Mouse (Mus musculus) hindbrain, postnatal 0 days (tissue): Measurements from ENCODE around the gene Glrx. TPM values are rescaled to one million over a fixed set of nuclear protein-coding genes. Genes with fewer than 3 reads are reported as not detected.
"Not testable (repeated sequence)": the region's sequence is repeated elsewhere in the genome, so short reads cannot be mapped to it uniquely, and the experiment has no call there.

Source experiments
- ATAC-seq: fragments of 200-750 bp; cut with Nextera tagmentation; 2 replicates; pipeline ENCODE4 v1.8.0; 2017; ENCODE audit warnings: mild to moderate bottlenecking, moderate TSS enrichment, moderate library complexity
- DNase-seq: peaks from one replicate; pipeline ENCODE4 v3.0.0-alpha.2; 2015; ENCODE audit warnings: low spot score
- H3K27ac ChIP-seq: fragments of 300-500 bp; sonication (generic); 2 replicates; pipeline ENCODE4 v1.5.1; 2014; ENCODE audit warnings: mild to moderate bottlenecking
- H3K27me3 ChIP-seq: fragments of 300-500 bp; sonication (generic); 2 replicates; pipeline ENCODE4 v1.6.1; 2014; ENCODE audit warnings: low read length, mixed read lengths; ENCODE audit not compliant: insufficient read depth
- H3K36me3 ChIP-seq: fragments of 300-500 bp; sonication (generic); 2 replicates; pipeline ENCODE4 v1.6.1; 2014; ENCODE audit warnings: low read length, mixed read lengths; ENCODE audit not compliant: insufficient read depth
- H3K4me1 ChIP-seq: fragments of 300-500 bp; sonication (generic); 2 replicates; pipeline ENCODE4 v1.6.1; 2014; ENCODE audit warnings: antibody characterized with exemption, low read length, mixed read lengths; ENCODE audit not compliant: insufficient read depth
- H3K4me2 ChIP-seq: fragments of 300-500 bp; sonication (generic); 2 replicates; pipeline ENCODE4 v1.6.1; 2014; ENCODE audit warnings: low read depth, mild to moderate bottlenecking, low read length, moderate library complexity, mixed read lengths
- H3K4me3 ChIP-seq: fragments of 300-500 bp; sonication (generic); 2 replicates; pipeline ENCODE4 v1.5.1; 2014; ENCODE audit warnings: low read length
- H3K9ac ChIP-seq: fragments of 300-500 bp; sonication (generic); replicated peaks from 2 replicates; pipeline ENCODE4 v1.6.1; 2014; ENCODE audit warnings: mild to moderate bottlenecking, low read length, moderate library complexity, mixed read lengths
- H3K9me3 ChIP-seq: fragments of 300-500 bp; sonication (generic); 2 replicates; pipeline ENCODE4 v1.6.1; 2016; ENCODE audit warnings: low read length, mixed read lengths
- CTCF ChIP-seq: IDR thresholded peaks from 2 replicates; pipeline ENCODE4 v1.5.1; 2016; ENCODE audit warnings: antibody characterized with exemption, control low read depth, low read depth
- WGBS: fragments of 180-500 bp; shearing (Covaris S2); extraction: QIAGEN DNeasy Blood & Tissue Kit; methylation state at CpG from one replicate; pipeline ENCODE4 v1.1.7; 2014; 5-methylcytosine and 5-hydroxymethylcytosine counted together
- polyA plus RNA-seq: library from polyadenylated mRNA; unstranded; fragments of >200 nt; fragmentation: Nextera tagmentation; extraction: Ambion mirVana; gene quantifications from 2 replicates; pipeline ENCODE4 v1.2.1, GENCODE M21; 2015
- total RNA-seq: library from RNA; depleted of rRNA; stranded (reverse); fragments of >200 nt; gene quantifications from 2 replicates; pipeline ENCODE4 v1.2.3, GENCODE M21; 2014

Gene Glrx
- total and polyA plus RNA-seq, 2 experiments from 2014 or later = 69.6 to 103 TPM

GRCm38 (mm10) chr13:75799421-75799820 is 40.2 kb upstream of the Glrx start:
- DNase-seq = no peak
- Histone ChIP-seq H3K36me3 (no peaks in the 10 kb centered on the region), H3K9me3 (no peaks in the 10 kb centered on the region), H3K4me3 (no peak overlapping the region), H3K27ac (no peak overlapping the region), H3K4me2 (no peak overlapping the region), H3K27me3 (no peaks in the 10 kb centered on the region), H3K4me1 (no peaks in the 10 kb centered on the region), H3K9ac (no peak overlapping the region)
- WGBS = 86% methylated on average over 3 of the region's 3 CpGs
- peak; percentile 5; the same call in 1 of the 2 replicates for TF ChIP-seq CTCF
- ATAC-seq = no peak

GRCm38 (mm10) chr13:75807969-75808368 is 31.7 kb upstream of the Glrx start:
- Histone ChIP-seq H3K9me3 (no peaks in the 10 kb centered on the region), H3K4me3 (no peak overlapping the region), H3K36me3 (no peaks in the 10 kb centered on the region), H3K4me2 (no peak overlapping the region), H3K9ac (no peak overlapping the region), H3K27ac (no peak overlapping the region), H3K27me3 (no peaks in the 10 kb centered on the region), H3K4me1 (no peaks in the 10 kb centered on the region)
- no peak for TF ChIP-seq CTCF
- DNase-seq (no peak), ATAC-seq (no peak)
- WGBS = 77% methylated on average over 1 of the region's 1 CpGs

GRCm38 (mm10) chr13:75809957-75810356 is 29.7 kb upstream of the Glrx start:
- Histone ChIP-seq H3K27me3 (no peaks in the 10 kb centered on the region), H3K36me3 (no peaks in the 10 kb centered on the region), H3K4me2 (no peak overlapping the region), H3K27ac (no peak overlapping the region), H3K4me3 (no peak overlapping the region), H3K4me1 (no peaks in the 10 kb centered on the region), H3K9ac (no peak overlapping the region), H3K9me3 (no peaks in the 10 kb centered on the region)
- DNase-seq (no peak), ATAC-seq (no peak)
- no peak for TF ChIP-seq CTCF
- WGBS = 86% methylated on average over 1 of the region's 1 CpGs

DNA sequence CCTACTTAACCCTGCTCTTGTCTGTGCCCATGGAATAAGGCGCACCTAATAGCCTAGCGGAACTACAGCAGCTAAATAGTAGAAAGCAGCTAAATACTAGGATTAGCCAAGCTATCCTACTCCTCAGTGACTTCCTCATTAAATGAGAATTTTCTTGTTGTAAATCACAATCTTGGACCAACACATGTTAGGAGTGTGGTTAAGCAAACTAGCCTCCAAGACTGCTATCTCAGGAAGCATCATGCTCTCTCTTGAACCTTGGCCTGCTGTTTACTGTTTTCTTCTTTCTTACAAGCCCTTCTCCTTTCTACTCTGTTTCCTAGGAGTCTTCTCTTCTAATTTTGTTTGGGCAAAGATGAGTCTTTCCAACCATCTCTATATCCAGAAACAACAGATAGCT is 22.5 kb upstream of the Glrx start:
- H3K4me1 ChIP-seq = no peaks in the 10 kb centered on the region
- no peak overlapping the region for H3K27ac ChIP-seq
- H3K4me2 ChIP-seq = no peak overlapping the region
- H3K9ac ChIP-seq = no peak overlapping the region
- 97% methylated on average over 2 of the region's 2 CpGs for WGBS
- H3K4me3 ChIP-seq = no peak overlapping the region
- H3K9me3 ChIP-seq = no peaks in the 10 kb centered on the region
- no peaks in the 10 kb centered on the region for H3K36me3 ChIP-seq
- no peak for ATAC-seq
- no peaks in the 10 kb centered on the region for H3K27me3 ChIP-seq
- TF ChIP-seq CTCF = no peak
- DNase-seq = no peak

- Histone ChIP-seq H3K4me3 (no peak overlapping the region), H3K4me1 (no peaks in the 10 kb centered on the region), H3K36me3 (no peaks in the 10 kb centered on the region), H3K9ac (no peak overlapping the region), H3K9me3 (no peaks in the 10 kb centered on the region), H3K4me2 (no peak overlapping the region), H3K27me3 (no peaks in the 10 kb centered on the region), H3K27ac (no peak overlapping the region)
- peak; percentile 32 for DNase-seq
- no peak for ATAC-seq
- no peak for TF ChIP-seq CTCF
- 34% methylated on average over 3 of the region's 3 CpGs for whole genome bisulfite sequencing
Measured at GRCm38 (mm10) chr13:75818486-75818885, 21.2 kb upstream of the Glrx start.

DNA sequence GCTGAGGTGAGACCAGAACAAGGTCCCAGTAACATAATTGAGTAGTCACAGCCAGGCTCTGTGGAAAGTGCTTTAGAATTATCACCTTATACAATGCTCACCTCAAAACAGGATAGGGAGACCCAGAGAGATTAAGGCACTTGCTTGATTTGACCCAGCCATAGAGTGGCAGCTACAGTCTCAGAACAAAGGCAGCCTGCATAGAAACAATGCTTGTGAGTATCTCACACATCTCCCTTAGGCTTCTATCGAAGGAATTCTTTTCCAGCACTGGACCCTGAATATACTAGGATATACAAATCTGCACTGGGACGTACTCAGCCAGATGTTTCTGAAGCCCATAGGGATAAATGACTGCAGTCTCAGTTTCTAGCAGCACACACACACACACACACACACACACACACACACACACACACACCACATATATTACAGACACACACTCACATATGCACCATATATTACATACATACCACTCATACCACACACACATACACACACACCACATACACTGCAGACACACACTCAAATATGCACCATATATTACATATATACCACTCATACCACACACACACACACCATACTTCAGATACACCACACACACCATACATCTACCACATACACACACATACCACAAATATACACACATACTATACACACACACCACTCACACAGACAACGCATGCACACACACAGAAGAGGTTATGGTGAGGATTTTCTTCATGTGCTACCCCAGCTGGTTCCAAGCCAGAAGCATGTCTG is 20.5 kb upstream of the Glrx start:
- no peaks in the 10 kb centered on the region for H3K9me3 ChIP-seq
- H3K4me1 ChIP-seq = no peaks in the 10 kb centered on the region
- DNase-seq (no peak), ATAC-seq (no peak)
- no peaks in the 10 kb centered on the region for H3K27me3 ChIP-seq
- no peak overlapping the region for H3K4me2 ChIP-seq
- WGBS = 84% methylated on average over 3 of the region's 3 CpGs
- no peak overlapping the region for H3K9ac ChIP-seq
- no peak for TF ChIP-seq CTCF
- H3K36me3 ChIP-seq = no peaks in the 10 kb centered on the region
- no peak overlapping the region for H3K4me3 ChIP-seq
- H3K27ac ChIP-seq = no peak overlapping the region

DNA sequence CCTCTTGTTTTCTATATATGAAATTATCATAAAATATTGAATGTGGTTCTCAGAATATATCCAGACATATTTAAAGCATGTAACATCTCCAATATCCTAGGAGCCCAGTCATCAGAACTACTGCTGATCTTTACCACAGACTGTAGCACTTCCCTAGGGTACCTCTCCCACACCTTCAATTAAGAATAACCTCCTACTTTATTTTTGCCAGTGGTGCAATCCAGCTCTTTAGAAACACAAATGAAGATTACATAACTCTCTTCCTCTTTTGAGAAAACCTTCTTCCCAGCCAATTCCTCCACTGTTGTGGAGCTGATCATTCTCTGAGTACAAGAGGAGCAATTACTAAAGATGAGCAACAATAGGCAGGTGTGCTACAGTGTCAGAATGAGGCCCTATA is 19.8 kb upstream of the Glrx start:
- no peak overlapping the region for H3K9ac ChIP-seq
- H3K4me1 ChIP-seq = no peaks in the 10 kb centered on the region
- no peak for DNase-seq
- H3K4me3 ChIP-seq = no peak overlapping the region
- H3K27me3 ChIP-seq = no peaks in the 10 kb centered on the region
- no peak for ATAC-seq
- H3K4me2 ChIP-seq = no peak overlapping the region
- no peaks in the 10 kb centered on the region for H3K9me3 ChIP-seq
- no peaks in the 10 kb centered on the region for H3K36me3 ChIP-seq
- no peak for TF ChIP-seq CTCF
- no peak overlapping the region for H3K27ac ChIP-seq

GRCm38 (mm10) chr13:75822366-75822765 is 17.3 kb upstream of the Glrx start:
- H3K9ac ChIP-seq, H3K27me3 ChIP-seq, ATAC-seq, H3K9me3 ChIP-seq, H3K4me1 ChIP-seq, DNase-seq, H3K4me2 ChIP-seq, H3K36me3 ChIP-seq, H3K27ac ChIP-seq, H3K4me3 ChIP-seq: not testable (repeated sequence)
- 81% methylated on average over 3 of the region's 4 CpGs for WGBS
